Mouse (Mus musculus): ENCODE measurements around the gene Klk14. TPM values are rescaled to one million over a fixed set of nuclear protein-coding genes. Genes with fewer than 3 reads are reported as not detected.
"Not testable (repeated sequence)": the region's sequence is repeated elsewhere in the genome, so short reads cannot be mapped to it uniquely, and the experiment has no call there.

Gene Klk14
- not detected in 2 replicates for polyA plus RNA-seq (2012; ENCODE audit: insufficient read depth, insufficient read length, low replicate concordance, missing spikeins)

DNA sequence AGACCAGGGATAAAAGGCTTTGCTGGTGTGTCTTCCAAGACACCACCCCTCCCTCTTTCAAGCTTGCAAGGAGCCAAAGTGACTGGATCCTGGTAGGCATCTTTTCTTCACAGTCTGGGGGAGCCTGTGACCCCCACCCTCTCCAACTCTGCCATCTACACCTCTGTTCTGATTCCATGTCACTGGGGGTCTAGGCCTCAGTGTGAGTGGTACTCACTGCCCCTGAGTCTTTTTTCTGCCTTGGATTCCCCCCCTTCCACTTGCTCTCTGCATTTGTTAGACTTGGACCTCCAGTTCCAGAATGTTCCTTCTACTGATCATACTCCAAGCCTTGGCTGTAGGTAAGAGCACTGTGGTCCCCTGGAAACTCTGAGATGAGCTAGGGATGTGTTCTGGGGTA is at the start of gene Klk14:
Gene Klk14 (plus strand): TSS at position 301 of the 400 bp plus-strand sequence.
- Histone ChIP-seq H3K4me1 (ENCODE audit: control insufficient read depth, insufficient read depth, low read length) (peaks cover 4% of the 10 kb centered on the region; the same call in 1 of the 2 replicates), H3K4me3 (ENCODE audit: insufficient read depth, low read depth, low read length) (no peak within 1 kb of the TSS), H3K27ac (ENCODE audit: insufficient read depth, low read depth, low read length) (no peak within 1 kb of the TSS)
- TF ChIP-seq CTCF (IDR thresholded peaks at IDR 0.05; ENCODE audit: insufficient read depth, low read depth, low read length): no peak
- TF ChIP-seq POLR2A (IDR thresholded peaks at IDR 0.05; ENCODE audit: insufficient read depth, low read depth, low read length): no peak

- TF ChIP-seq CTCF (IDR thresholded peaks at IDR 0.05; ENCODE audit: insufficient read depth, low read depth, low read length) (no peak), POLR2A (IDR thresholded peaks at IDR 0.05; ENCODE audit: insufficient read depth, low read depth, low read length) (no peak)
- Histone ChIP-seq H3K4me3 (ENCODE audit: insufficient read depth, low read depth, low read length) (no peak overlapping the region), H3K27ac (ENCODE audit: insufficient read depth, low read depth, low read length) (no peak overlapping the region), H3K4me1 (ENCODE audit: control insufficient read depth, insufficient read depth, low read length) (no peaks in the 10 kb centered on the region)
- 80% methylated on average over 5 of the region's 5 CpGs for WGBS
These were observed 47.6 kb upstream of the Klk14 start for GRCm38 (mm10) chr7:43642587-43642986.

DNA sequence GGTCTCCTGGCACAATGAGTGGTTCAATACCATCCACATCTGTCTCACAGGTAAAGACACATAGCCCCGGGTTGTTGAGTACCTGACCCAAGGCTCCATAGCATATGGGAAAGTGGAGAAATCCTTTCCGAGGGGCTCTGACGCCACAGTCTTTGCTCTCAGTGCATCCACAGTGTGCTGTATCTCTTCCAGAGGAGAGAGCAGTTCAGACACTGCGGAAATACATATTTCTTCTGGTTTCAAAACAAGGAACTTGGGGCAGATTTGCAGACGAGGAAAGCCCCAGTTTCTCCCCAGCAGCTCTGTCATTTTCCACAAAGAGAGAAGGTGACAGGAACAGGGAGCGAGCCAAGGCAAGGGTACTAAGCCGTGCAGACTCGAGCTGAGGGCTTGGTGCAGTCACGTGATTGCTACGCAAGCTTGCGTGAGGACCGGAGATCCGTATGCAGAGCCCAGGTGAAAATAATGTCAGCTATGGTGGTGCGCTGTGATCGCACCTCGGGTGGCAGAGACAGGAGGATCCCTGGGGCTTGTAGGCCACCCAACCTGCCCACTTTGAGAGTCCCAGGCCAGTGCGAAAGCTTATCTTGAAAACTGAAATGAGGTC is 47.1 kb upstream of the Klk14 start:
- 83% methylated on average over 17 of the region's 17 CpGs for WGBS
- no peak for TF ChIP-seq POLR2A (IDR thresholded peaks at IDR 0.05; ENCODE audit: insufficient read depth, low read depth, low read length)
- TF ChIP-seq CTCF (IDR thresholded peaks at IDR 0.05; ENCODE audit: insufficient read depth, low read depth, low read length): no peak

DNA sequence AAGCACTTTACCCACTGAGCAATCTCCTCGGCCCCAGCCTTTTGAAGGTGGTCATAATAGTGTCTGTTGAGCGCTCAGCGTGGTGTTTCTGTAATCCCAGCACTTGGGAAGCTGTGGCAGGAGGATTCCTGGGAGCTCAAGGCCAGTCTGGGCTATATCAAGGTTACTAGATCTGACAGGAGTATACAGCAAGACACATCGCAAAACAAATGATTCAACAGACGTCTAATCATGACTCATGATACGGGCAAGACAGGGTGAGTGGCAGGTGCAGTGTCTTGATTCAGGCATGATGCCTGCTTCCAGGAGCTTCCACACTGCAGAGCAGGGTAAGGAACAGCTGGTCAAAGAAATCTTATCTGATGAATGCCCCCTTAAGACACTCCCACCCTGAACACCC is 37.5 kb upstream of the Klk14 start:
- Histone ChIP-seq H3K27ac (ENCODE audit: insufficient read depth, low read depth, low read length) (no peak overlapping the region), H3K4me1 (ENCODE audit: control insufficient read depth, insufficient read depth, low read length) (no peaks in the 10 kb centered on the region), H3K4me3 (ENCODE audit: insufficient read depth, low read depth, low read length) (no peak overlapping the region)
- 88% methylated on average over 6 of the region's 6 CpGs for WGBS
- no peak for TF ChIP-seq POLR2A (IDR thresholded peaks at IDR 0.05; ENCODE audit: insufficient read depth, low read depth, low read length)
- TF ChIP-seq CTCF (IDR thresholded peaks at IDR 0.05; ENCODE audit: insufficient read depth, low read depth, low read length): no peak

More for the DNA sequence above, 47.1 kb upstream of the Klk14 start:
- Histone ChIP-seq H3K4me3 (ENCODE audit: insufficient read depth, low read depth, low read length) (no peak overlapping the region), H3K4me1 (ENCODE audit: control insufficient read depth, insufficient read depth, low read length) (no peaks in the 10 kb centered on the region), H3K27ac (ENCODE audit: insufficient read depth, low read depth, low read length) (no peak overlapping the region)

GRCm38 (mm10) chr7:43654519-43654918 is 35.7 kb upstream of the Klk14 start:
- TF ChIP-seq CTCF (IDR thresholded peaks at IDR 0.05; ENCODE audit: insufficient read depth, low read depth, low read length) (no peak), POLR2A (IDR thresholded peaks at IDR 0.05; ENCODE audit: insufficient read depth, low read depth, low read length) (no peak)
- Histone ChIP-seq H3K27ac (ENCODE audit: insufficient read depth, low read depth, low read length) (no peak overlapping the region), H3K4me1 (ENCODE audit: control insufficient read depth, insufficient read depth, low read length) (no peaks in the 10 kb centered on the region), H3K4me3 (ENCODE audit: insufficient read depth, low read depth, low read length) (no peak overlapping the region)
- 79% methylated on average over 3 of the region's 3 CpGs for WGBS

- H3K4me1 ChIP-seq (ENCODE audit: control insufficient read depth, insufficient read depth, low read length): no peaks in the 10 kb centered on the region
- no peak overlapping the region for H3K4me3 ChIP-seq (ENCODE audit: insufficient read depth, low read depth, low read length)
- WGBS: 72% methylated on average over 6 of the region's 6 CpGs
- TF ChIP-seq CTCF (IDR thresholded peaks at IDR 0.05; ENCODE audit: insufficient read depth, low read depth, low read length): no peak
- no peak overlapping the region for H3K27ac ChIP-seq (ENCODE audit: insufficient read depth, low read depth, low read length)
These were observed 34.0 kb upstream of the Klk14 start for GRCm38 (mm10) chr7:43656232-43656631.

- Histone ChIP-seq H3K27ac (ENCODE audit: insufficient read depth, low read depth, low read length) (no peak within 1 kb of the TSS), H3K4me3 (ENCODE audit: insufficient read depth, low read depth, low read length) (no peak within 1 kb of the TSS), H3K4me1 (ENCODE audit: control insufficient read depth, insufficient read depth, low read length) (no peaks in the 10 kb centered on the region)
- no peak for TF ChIP-seq POLR2A (IDR thresholded peaks at IDR 0.05; ENCODE audit: insufficient read depth, low read depth, low read length)
- no peak for TF ChIP-seq CTCF (IDR thresholded peaks at IDR 0.05; ENCODE audit: insufficient read depth, low read depth, low read length)
- 77% methylated on average over 1 of the region's 1 CpGs for WGBS
These were observed 30.2 kb upstream of the Klk14 start, which contains the start of gene Siglece for GRCm38 (mm10) chr7:43660002-43660401. TSS of gene Siglece (minus strand) at chr7:43660161.

DNA sequence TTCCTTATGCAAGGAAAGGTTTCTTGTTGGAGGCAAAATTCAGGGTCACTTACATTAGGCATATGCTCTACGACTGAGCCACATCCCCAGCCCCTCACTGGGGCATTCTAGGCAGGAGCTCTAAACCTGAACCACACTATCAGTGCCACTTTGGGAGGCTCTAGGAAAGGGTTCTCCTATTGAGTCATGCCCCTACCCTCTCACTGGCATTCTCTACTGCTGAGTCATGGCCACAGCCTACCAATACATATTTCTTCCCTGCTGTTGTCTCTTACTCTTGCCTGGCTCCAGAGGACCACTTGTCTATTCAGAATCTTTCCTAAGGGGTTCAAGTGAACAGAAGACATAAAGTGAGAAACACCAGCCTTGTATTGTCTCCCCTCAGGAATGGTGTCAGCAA is 27.4 kb upstream of the Klk14 start:
- Histone ChIP-seq H3K4me3 (ENCODE audit: insufficient read depth, low read depth, low read length) (no peak overlapping the region), H3K4me1 (ENCODE audit: control insufficient read depth, insufficient read depth, low read length) (no peaks in the 10 kb centered on the region), H3K27ac (ENCODE audit: insufficient read depth, low read depth, low read length) (no peak overlapping the region)
- 93% methylated on average over 1 of the region's 1 CpGs for WGBS
- no peak for TF ChIP-seq CTCF (IDR thresholded peaks at IDR 0.05; ENCODE audit: insufficient read depth, low read depth, low read length)
- no peak for TF ChIP-seq POLR2A (IDR thresholded peaks at IDR 0.05; ENCODE audit: insufficient read depth, low read depth, low read length)

DNA sequence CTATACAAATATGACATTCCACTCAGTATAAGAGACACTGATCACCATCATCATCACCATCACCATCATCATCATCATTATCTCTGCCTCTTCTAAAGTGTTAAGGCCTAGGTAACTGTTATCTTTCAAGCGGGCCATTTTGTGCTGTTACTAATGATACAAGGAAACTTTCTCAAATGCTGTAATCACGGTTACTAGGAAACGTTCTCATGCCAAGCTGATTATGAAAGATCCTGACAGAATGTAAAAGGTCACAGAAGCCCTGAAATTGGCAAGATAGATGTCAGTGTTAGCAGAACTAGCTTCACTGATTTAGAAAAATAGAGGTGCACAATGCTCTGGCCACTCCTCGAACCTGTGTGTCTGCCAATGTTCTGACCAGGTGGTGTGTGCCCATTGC is 23.0 kb upstream of the Klk14 start:
- H3K4me3 ChIP-seq (ENCODE audit: insufficient read depth, low read depth, low read length); H3K4me1 ChIP-seq (ENCODE audit: control insufficient read depth, insufficient read depth, low read length); H3K27ac ChIP-seq (ENCODE audit: insufficient read depth, low read depth, low read length): not testable (repeated sequence)
- WGBS: 88% methylated on average over 4 of the region's 4 CpGs

DNA sequence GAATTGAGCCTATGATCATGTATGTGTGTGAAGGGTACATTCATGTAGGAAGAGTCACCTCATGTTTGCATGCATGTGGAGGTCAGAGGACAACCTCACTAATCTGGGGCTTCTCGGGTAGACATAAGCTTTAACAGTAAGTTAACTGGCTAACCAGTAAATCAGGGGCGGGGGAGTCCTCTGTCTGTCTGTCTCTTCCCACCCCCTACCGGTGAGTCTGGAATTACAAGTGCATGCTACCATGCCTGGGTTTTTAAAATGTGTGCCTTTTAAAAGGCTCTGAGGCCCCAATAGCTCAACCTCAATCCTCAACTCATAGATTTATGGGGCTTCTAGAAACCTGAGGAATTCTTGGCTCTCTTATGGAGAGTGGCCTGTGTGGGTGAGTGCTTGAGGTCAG is 21.6 kb upstream of the Klk14 start:
- TF ChIP-seq POLR2A (IDR thresholded peaks at IDR 0.05; ENCODE audit: insufficient read depth, low read depth, low read length) (no peak), CTCF (IDR thresholded peaks at IDR 0.05; ENCODE audit: insufficient read depth, low read depth, low read length) (no peak)
- 19% methylated on average over 3 of the region's 3 CpGs for WGBS
- H3K4me1 ChIP-seq (ENCODE audit: control insufficient read depth, insufficient read depth, low read length): peaks cover 6% of the 10 kb centered on the region
- no peak overlapping the region for H3K27ac ChIP-seq (ENCODE audit: insufficient read depth, low read depth, low read length)
- no peak overlapping the region for H3K4me3 ChIP-seq (ENCODE audit: insufficient read depth, low read depth, low read length)
